Mouse (Mus musculus) frontal cortex, postnatal 36 days (tissue): Measurements from ENCODE around the gene Tmsb15a.
A peak's percentile ranks its signal among the peaks of the same experiment; 100 is the strongest.
"Not testable (repeated sequence)": the region's sequence is repeated elsewhere in the genome, so short reads cannot be mapped to it uniquely, and the experiment has no call there.

Experiments
- DNase-seq, 2 experiments: peaks; one replicate each; pipeline ENCODE4 v3.0.0; 2022; ENCODE audit warnings: low spot score in 2 of 2

The Tmsb15a gene

GRCm38 (mm10) chrX:135725161-135725560, at the start of gene Tmsb15a:
TSS of gene Tmsb15a (minus strand) at chrX:135725261.
- DNase-seq: no peak

GRCm38 (mm10) chrX:135768565-135768964, 43.5 kb upstream of the Tmsb15a start:
- DNase-seq: no peak

- no peak for DNase-seq
Measured at GRCm38 (mm10) chrX:135768043-135768548, 43.0 kb upstream of the Tmsb15a start.

DNA sequence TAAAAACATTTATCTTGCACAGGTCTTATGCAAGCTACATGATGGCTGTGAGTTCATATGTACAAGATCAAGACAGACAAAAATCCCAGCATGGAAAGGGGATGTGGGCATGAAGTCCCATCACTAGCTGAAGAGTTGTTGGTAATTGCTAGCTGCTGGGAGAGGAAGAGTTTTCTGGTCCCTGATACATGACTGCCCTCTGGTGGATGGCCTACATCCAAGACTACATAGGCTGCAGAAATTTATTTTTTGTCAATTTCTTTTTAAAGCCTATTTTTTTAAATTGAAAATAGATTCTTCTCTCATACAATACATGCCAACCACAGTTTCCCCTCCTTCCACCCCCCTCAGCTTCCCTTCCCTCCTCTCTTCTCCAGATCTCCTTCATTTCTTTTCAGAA, 36.6 kb upstream of the Tmsb15a start:
- DNase-seq: peak in 1 of 2 experiments; percentile 10

DNA sequence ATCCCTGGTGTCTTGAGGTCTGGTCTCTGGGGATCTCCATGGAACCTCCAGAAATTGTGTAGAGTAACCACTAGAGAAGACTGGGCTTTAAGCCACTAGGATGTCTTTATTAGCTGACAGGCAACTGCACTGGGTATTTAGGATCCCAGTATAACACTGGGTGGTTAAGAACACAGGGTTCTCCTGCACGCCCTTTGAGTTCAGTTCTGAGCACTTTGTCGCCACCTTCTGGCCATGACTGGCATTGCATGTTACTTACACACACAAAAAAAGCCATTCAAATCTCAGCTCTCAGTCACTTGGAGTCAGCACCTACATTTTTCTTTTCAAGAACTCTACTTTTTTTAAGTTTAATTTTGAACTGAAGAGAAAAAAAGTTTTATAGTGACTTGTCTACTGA, 27.8 kb upstream of the Tmsb15a start:
- peak; percentile 66 to 78 for DNase-seq

GRCm38 (mm10) chrX:135745376-135745775, 20.3 kb upstream of the Tmsb15a start:
- DNase-seq: not testable (repeated sequence)

DNA sequence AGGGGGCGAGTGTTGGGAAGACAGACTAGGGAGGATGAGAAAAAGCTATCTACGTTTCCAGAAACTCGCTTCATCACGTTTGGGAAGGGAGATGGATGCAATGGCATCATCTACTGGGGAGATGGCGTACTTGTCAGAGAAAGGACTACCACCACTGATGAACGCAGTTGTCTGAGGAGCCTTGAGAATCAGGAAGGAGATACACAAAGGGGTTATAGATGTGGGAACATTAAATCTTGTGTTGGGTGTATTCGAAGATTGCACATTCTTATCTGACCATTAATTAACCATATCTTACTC, 17.9 kb upstream of the Tmsb15a start:
- no peak for DNase-seq

DNA sequence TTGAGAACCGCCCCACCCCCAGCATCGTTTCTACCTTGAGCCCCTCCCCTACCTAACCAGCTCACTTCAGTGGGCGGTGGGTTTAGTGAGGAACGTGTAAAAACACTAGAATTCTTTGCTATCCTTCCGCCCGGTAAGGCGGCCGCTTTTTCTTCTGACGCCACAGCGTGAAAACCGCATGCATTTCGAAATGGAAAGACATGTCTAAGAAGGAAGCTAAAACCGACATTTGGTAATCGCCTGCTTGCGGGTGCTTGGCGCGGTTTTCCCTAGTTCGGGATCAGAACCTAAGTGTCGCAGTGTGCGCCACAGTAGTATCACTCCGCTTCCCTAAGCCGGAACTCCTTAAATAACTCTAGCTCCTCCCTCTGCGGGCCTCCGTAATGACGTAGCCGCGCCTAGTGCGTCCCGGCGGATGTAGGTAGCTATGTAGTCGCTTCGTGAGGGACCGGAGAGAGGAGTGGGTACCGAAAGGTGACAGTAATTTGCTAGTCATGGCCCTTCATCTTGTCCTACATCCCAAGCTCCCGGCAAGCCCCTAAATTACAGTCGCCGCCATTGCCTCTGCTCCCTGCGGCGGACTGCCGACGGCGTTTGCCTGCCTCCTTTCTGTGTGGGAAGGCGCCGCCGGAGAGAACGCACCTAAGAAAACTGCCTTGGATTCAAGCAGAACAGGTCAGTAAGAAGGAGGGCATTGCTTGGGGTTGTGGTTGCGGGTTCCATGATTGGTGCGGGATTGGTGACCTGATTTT, 17.4 kb upstream of the Tmsb15a start, which contains the start of the genes Armcx5 and Gprasp1:
Gene Armcx5 (plus strand): TSS at position 430 of the 752 bp plus-strand sequence.
Gene Gprasp1 (plus strand): TSS at position 430 of the 752 bp plus-strand sequence.
- DNase-seq: peak; percentile 86 to 92

GRCm38 (mm10) chrX:135738730-135739520, 13.9 kb upstream of the Tmsb15a start:
- no peak for DNase-seq

GRCm38 (mm10) chrX:135712845-135713244, 12.2 kb downstream of the Tmsb15a start:
- no peak for DNase-seq

DNA sequence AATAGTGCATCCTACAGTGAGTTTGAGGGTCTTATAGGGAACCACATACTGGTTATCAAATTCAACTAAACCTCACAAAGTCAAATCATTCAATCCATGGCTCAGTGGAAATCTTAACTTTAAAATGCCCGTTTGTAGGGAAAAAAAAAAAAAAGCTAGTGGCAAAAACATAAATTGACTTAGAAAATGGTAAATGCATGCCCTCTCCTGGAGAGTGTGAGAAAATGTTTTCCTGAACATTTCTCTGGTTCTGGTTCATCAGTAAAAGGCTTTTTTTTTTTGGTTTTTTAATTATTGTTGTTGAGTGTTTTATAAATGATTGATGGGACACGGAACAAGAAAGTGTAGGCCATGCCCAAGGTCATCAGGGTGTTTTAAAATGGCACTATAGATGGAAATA, 20.7 kb downstream of the Tmsb15a start:
- no peak for DNase-seq

DNA sequence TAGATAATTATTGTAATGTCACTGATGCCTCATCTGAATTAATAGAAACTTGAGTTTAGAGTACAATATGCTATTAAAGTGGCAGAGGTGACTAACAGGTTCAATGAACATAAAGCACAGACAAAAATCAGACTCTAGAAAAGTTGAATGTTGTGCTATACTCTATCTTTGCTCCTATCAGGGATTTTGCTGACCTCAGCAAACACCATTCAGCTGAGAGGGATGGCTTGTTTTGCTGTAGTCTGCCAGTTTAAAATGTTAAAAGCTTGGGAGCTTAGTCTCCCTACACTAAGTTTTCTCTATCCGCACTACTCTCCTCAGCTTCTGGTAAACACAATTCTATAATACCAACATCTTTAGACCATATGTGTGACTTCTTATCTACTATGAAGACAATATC, 21.9 kb downstream of the Tmsb15a start:
- DNase-seq: no peak

DNA sequence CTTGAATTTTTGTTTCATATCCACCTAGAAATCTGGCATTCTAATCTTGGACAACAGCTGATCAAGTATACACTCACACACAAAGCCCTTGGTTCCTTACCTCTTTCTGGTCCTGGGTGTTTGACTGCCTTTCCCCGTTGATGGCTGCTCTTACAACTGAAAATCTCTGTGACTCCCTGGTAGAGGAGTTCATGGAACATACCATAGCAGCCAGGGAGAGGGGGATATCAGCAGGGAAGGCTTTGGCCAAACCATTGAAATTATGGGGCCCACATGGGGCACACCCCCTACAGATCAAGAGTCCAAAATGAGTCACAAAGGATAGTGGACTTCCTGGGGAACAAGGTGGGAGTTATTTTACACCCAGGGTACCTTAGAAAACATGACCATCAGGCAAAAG, 31.4 kb downstream of the Tmsb15a start, which contains the start of gene Tcp11x2:
Gene Tcp11x2 (minus strand): TSS at position 158 of the 400 bp plus-strand sequence.
- no peak for DNase-seq

DNA sequence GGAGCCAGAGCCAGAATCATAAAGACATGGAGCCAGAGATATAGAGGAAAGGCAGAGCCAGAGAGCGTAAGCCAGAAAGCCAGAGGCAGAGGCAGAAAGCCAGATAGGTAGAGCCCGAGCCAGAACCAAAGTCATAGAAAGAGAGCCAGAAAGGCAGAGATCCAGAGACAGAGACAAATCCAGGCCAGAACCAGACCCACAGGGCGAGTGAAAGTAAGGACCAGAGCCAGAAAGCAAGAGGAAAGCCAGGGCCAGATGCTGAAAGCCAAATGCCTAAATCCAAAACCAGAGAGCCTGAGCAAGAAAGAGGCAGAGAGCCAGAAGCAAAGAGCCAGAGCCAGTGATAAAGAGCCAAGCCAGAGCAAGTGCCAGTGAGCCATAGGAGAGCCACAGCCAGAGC, 37.3 kb downstream of the Tmsb15a start:
- no peak for DNase-seq

GRCm38 (mm10) chrX:135681858-135682257, 43.2 kb downstream of the Tmsb15a start:
- DNase-seq: no peak
